Mouse (Mus musculus) hindbrain, embryonic 11.5 days (tissue): ENCODE measurements around the gene Cacnb4. TPM values are rescaled to one million over a fixed set of nuclear protein-coding genes. Genes with fewer than 3 reads are reported as not detected.
A peak's percentile ranks its signal among the peaks of the same experiment; 100 is the strongest.

Experiments
- ATAC-seq: fragments of 200-750 bp; cut with Nextera tagmentation; 2 replicates; pipeline ENCODE4 v1.8.0; 2017; ENCODE audit warnings: mild to moderate bottlenecking, moderate TSS enrichment, moderate library complexity; ENCODE audit not compliant: low FRiP score
- DNase-seq: peaks from one replicate; pipeline ENCODE4 v3.0.0-alpha.2; 2015; ENCODE audit warnings: low spot score
- H3K27ac ChIP-seq: fragments of 300-500 bp; sonication (generic); 2 replicates; pipeline ENCODE4 v1.5.1; 2014; ENCODE audit warnings: mild to moderate bottlenecking, low read depth, low read length
- H3K27me3 ChIP-seq: fragments of 300-500 bp; sonication (generic); 2 replicates; pipeline ENCODE4 v1.6.1; 2014; ENCODE audit warnings: mild to moderate bottlenecking, low read length, moderate library complexity, mixed read lengths; ENCODE audit not compliant: control insufficient read depth, insufficient read depth
- H3K36me3 ChIP-seq: fragments of 300-500 bp; sonication (generic); 2 replicates; pipeline ENCODE4 v1.6.1; 2014; ENCODE audit warnings: mild to moderate bottlenecking, low read length, moderate library complexity, mixed read lengths; ENCODE audit not compliant: control insufficient read depth, insufficient read depth
- H3K4me1 ChIP-seq: fragments of 300-500 bp; sonication (generic); replicated peaks from 2 replicates; pipeline ENCODE4 v1.6.1; 2014; ENCODE audit warnings: low read length, mixed read lengths; ENCODE audit not compliant: control insufficient read depth, insufficient read depth
- H3K4me2 ChIP-seq: fragments of 300-500 bp; sonication (generic); replicated peaks from 2 replicates; pipeline ENCODE4 v1.6.1; 2014; ENCODE audit warnings: mild to moderate bottlenecking, low read depth, low read length
- H3K4me3 ChIP-seq: fragments of 300-500 bp; sonication (generic); 2 replicates; pipeline ENCODE4 v1.5.1; 2014; ENCODE audit warnings: low read depth, low read length
- H3K9ac ChIP-seq: fragments of 300-500 bp; sonication (generic); 2 replicates; pipeline ENCODE4 v1.6.1; 2014; ENCODE audit warnings: low read depth, low read length
- H3K9me3 ChIP-seq: fragments of 300-500 bp; sonication (generic); 2 replicates; pipeline ENCODE4 v1.6.1; 2016; ENCODE audit warnings: low read length; ENCODE audit not compliant: control insufficient read depth
- WGBS: fragments of 180-500 bp; shearing (Covaris S2); extraction: QIAGEN DNeasy Blood & Tissue Kit; methylation state at CpG from one replicate; pipeline ENCODE4 v1.1.7; 2014; 5-methylcytosine and 5-hydroxymethylcytosine counted together
- polyA plus RNA-seq: library from polyadenylated mRNA; unstranded; fragments of >200 nt; fragmentation: Nextera tagmentation; extraction: Ambion mirVana; gene quantifications from 2 replicates; pipeline ENCODE4 v1.2.1, GENCODE M21; 2014

Cacnb4 gene
- polyA plus RNA-seq, 1 experiment from 2014 or later: 4.9 TPM

DNA sequence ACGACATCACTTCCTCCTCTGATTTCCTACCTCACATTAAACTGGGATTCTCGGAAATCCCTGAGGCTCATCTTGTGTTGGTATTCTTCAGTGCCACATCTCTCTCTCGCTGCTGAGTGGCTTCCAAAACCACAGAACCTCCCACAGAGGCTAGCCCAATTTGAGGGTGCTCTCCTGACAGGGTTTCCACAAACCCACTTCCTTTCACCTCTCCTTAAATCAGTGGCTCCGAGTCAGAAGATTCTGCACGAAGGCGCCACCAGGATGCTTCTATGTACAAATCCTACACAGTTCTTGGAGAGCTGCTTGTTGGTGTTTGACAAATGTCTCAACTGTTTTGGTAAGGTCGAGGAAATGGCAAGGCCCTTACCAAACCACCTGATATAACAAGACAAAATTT, 115.5 kb downstream of the Cacnb4 start:
- WGBS: 85% methylated on average over 7 of the region's 7 CpGs
- no peaks in the 10 kb centered on the region for H3K27me3 ChIP-seq
- H3K4me3 ChIP-seq: no peak overlapping the region
- no peak overlapping the region for H3K4me2 ChIP-seq
- no peaks in the 10 kb centered on the region for H3K36me3 ChIP-seq
- no peak for ATAC-seq
- 0 out of 2 replicates have a peak, but pooled peaks cover 2% of the 10 kb centered on the region for H3K4me1 ChIP-seq
- no peaks in the 10 kb centered on the region for H3K9me3 ChIP-seq
- no peak for DNase-seq
- H3K27ac ChIP-seq: no peak overlapping the region
- no peak overlapping the region for H3K9ac ChIP-seq

GRCm38 (mm10) chr2:52560266-52560665, 116.4 kb downstream of the Cacnb4 start:
- Histone ChIP-seq H3K36me3 (no peaks in the 10 kb centered on the region), H3K27ac (no peak overlapping the region), H3K4me1 (0 out of 2 replicates have a peak, but pooled peaks cover 2% of the 10 kb centered on the region), H3K27me3 (no peaks in the 10 kb centered on the region), H3K9me3 (no peaks in the 10 kb centered on the region), H3K4me2 (no peak overlapping the region), H3K4me3 (no peak overlapping the region), H3K9ac (no peak overlapping the region)
- DNase-seq (no peak), ATAC-seq (no peak)
- 78% methylated on average over 2 of the region's 2 CpGs for WGBS

- Histone ChIP-seq H3K27me3 (no peaks in the 10 kb centered on the region), H3K36me3 (no peaks in the 10 kb centered on the region), H3K9ac (peak overlapping the region; percentile 35), H3K4me3 (peak overlapping the region; percentile 31), H3K9me3 (0 out of 2 replicates have a peak, but pooled peaks cover under 1% of the 10 kb centered on the region), H3K4me2 (peak overlapping the region; percentile 37; the same call in 1 of the 2 replicates), H3K4me1 (0 out of 2 replicates have a peak, but pooled peaks cover 2% of the 10 kb centered on the region), H3K27ac (no peak overlapping the region)
- ATAC-seq (peak; percentile 94), DNase-seq (peak; percentile 58)
- 39% methylated on average over 8 of the region's 8 CpGs for WGBS
Measured at GRCm38 (mm10) chr2:52558411-52558810, 118.2 kb downstream of the Cacnb4 start.

DNA sequence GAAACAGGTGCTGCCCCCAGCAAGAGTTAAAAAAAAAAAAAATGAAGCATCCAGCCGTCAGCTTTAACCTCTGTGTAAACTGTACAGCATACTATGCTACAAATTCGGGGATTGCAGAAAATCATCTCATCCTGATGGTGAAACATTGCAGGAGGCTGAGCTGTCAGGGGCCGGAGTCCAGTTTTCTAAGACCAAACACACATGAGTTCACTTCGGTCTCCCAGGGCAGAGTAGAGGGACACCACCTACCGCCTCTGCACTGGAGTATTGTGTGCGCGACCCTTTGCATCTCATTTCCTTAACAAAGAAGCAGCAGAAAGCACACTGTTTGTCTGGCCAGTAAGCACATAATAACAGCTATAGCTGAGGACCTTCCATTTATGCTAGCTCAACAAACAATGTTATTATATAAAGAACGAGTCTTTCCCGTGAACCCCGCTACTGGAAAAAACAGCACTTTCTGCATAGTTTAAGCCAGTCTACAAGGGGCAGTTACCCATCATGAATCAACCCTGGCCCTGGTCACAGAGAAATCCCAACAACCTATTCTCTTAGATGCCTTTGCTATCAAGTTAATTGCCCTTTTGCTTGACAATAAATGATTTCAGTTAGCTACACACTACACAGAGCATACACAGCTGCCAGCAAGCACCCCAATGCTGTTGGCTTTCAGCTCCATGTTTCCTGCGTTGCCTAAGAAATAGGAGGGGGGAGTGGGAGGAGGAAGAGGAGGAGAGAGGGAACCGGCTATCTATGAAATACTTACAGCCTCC, 118.9 kb downstream of the Cacnb4 start:
- peak; percentile 44 for DNase-seq
- ATAC-seq: peak; percentile 92
- peak overlapping the region; percentile 31 for H3K4me3 ChIP-seq
- H3K4me1 ChIP-seq: 0 out of 2 replicates have a peak, but pooled peaks cover 2% of the 10 kb centered on the region
- H3K4me2 ChIP-seq: peak overlapping the region; percentile 37
- H3K9ac ChIP-seq: peak overlapping the region; percentile 35
- H3K36me3 ChIP-seq: no peaks in the 10 kb centered on the region
- H3K27me3 ChIP-seq: no peaks in the 10 kb centered on the region
- 0 out of 2 replicates have a peak overlapping the region, but pooled peaks have one; percentile 9 for H3K27ac ChIP-seq
- H3K9me3 ChIP-seq: 0 out of 2 replicates have a peak, but pooled peaks cover 3% of the 10 kb centered on the region
- 39% methylated on average over 12 of the region's 12 CpGs for WGBS

- Histone ChIP-seq H3K9ac (no peak overlapping the region; the same call in 1 of the 2 replicates), H3K4me1 (0 out of 2 replicates have a peak, but pooled peaks cover 2% of the 10 kb centered on the region), H3K27me3 (no peaks in the 10 kb centered on the region), H3K27ac (no peak overlapping the region), H3K36me3 (no peaks in the 10 kb centered on the region), H3K9me3 (0 out of 2 replicates have a peak, but pooled peaks cover 3% of the 10 kb centered on the region), H3K4me3 (peak overlapping the region; percentile 31), H3K4me2 (peak overlapping the region; percentile 37)
- DNase-seq: no peak
- ATAC-seq: no peak
- WGBS: 83% methylated on average over 4 of the region's 4 CpGs
Measured at GRCm38 (mm10) chr2:52556961-52557326, 119.7 kb downstream of the Cacnb4 start.

- Histone ChIP-seq H3K9ac (no peak overlapping the region), H3K27ac (no peak overlapping the region), H3K27me3 (no peaks in the 10 kb centered on the region), H3K4me2 (peak overlapping the region; percentile 37; the same call in 1 of the 2 replicates), H3K9me3 (0 out of 2 replicates have a peak, but pooled peaks cover 3% of the 10 kb centered on the region), H3K4me1 (0 out of 2 replicates have a peak, but pooled peaks cover 2% of the 10 kb centered on the region), H3K36me3 (no peaks in the 10 kb centered on the region), H3K4me3 (no peak overlapping the region)
- ATAC-seq: no peak
- WGBS: 84% methylated on average over 20 of the region's 20 CpGs
- DNase-seq: no peak
Measured at GRCm38 (mm10) chr2:52556298-52556960, 120.2 kb downstream of the Cacnb4 start.

DNA sequence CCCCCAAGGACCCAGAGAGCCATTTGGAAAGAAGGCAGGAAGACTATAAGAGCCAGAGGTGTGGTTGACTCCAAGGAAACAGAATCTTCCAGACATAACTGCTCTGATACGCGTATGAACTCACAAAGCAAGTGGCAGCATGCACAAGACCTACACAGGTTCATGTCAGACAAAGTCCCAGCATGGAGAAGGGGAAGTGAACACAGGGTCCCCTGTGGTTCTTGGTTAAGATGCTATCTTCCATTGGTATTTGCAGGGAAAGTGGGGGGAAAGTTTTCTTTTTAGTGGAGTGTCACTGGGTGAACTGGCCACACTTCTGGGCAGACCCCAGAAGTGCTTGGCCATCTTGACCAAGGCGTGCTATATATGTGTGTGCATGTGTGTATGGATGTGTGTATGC, 128.2 kb downstream of the Cacnb4 start:
- Histone ChIP-seq H3K4me1 (no peaks in the 10 kb centered on the region), H3K27ac (no peak overlapping the region), H3K4me3 (no peak overlapping the region), H3K27me3 (no peaks in the 10 kb centered on the region), H3K9me3 (0 out of 2 replicates have a peak, but pooled peaks cover 2% of the 10 kb centered on the region), H3K36me3 (no peaks in the 10 kb centered on the region), H3K4me2 (no peak overlapping the region), H3K9ac (no peak overlapping the region)
- ATAC-seq (no peak), DNase-seq (no peak)
- 96% methylated on average over 3 of the region's 3 CpGs for WGBS

GRCm38 (mm10) chr2:52547331-52547730, 129.3 kb downstream of the Cacnb4 start:
- H3K4me3 ChIP-seq: no peak overlapping the region
- no peaks in the 10 kb centered on the region for H3K27me3 ChIP-seq
- no peak overlapping the region for H3K9ac ChIP-seq
- no peaks in the 10 kb centered on the region for H3K9me3 ChIP-seq
- no peaks in the 10 kb centered on the region for H3K4me1 ChIP-seq
- no peak for ATAC-seq
- H3K4me2 ChIP-seq: no peak overlapping the region
- WGBS: 85% methylated on average over 11 of the region's 11 CpGs
- no peak overlapping the region for H3K27ac ChIP-seq
- DNase-seq: no peak
- no peaks in the 10 kb centered on the region for H3K36me3 ChIP-seq
